Mouse (Mus musculus): ENCODE data around the gene B3gnt8. TPM values are rescaled to one million over a fixed set of nuclear protein-coding genes. Genes with fewer than 3 reads are reported as not detected.

B3gnt8 gene
- polyA plus RNA-seq, 1 experiment from 2014 or later: 13.4 TPM

GRCm38 (mm10) chr7:25655601-25656428 lies 29.4 kb downstream of the B3gnt8 start:
- no peak for DNase-seq (ENCODE audit: low spot score)

- DNase-seq (ENCODE audit: low spot score): no peak
Measured at GRCm38 (mm10) chr7:25657785-25658184, 31.3 kb downstream of the B3gnt8 start.

GRCm38 (mm10) chr7:25658657-25659472 lies 32.4 kb downstream of the B3gnt8 start, which contains the start of the genes Bckdha and Exosc5:
Bckdha (minus strand) TSS chr7:25658981.
Exosc5 (plus strand) TSS chr7:25659164.
- DNase-seq (ENCODE audit: low spot score): peak; percentile 100

GRCm38 (mm10) chr7:25666381-25666780 lies 39.9 kb downstream of the B3gnt8 start:
- DNase-seq (ENCODE audit: low spot score): no peak

GRCm38 (mm10) chr7:25669158-25669557 lies 42.7 kb downstream of the B3gnt8 start:
- no peak for DNase-seq (ENCODE audit: low spot score)

GRCm38 (mm10) chr7:25669631-25670030 lies 43.2 kb downstream of the B3gnt8 start:
- no peak for DNase-seq (ENCODE audit: low spot score)

GRCm38 (mm10) chr7:25670096-25670495 lies 43.6 kb downstream of the B3gnt8 start:
- no peak for DNase-seq (ENCODE audit: low spot score)

GRCm38 (mm10) chr7:25671686-25672085 lies 45.2 kb downstream of the B3gnt8 start:
- no peak for DNase-seq (ENCODE audit: low spot score)

- no peak for DNase-seq (ENCODE audit: low spot score)
Measured at GRCm38 (mm10) chr7:25672442-25672841, 46.0 kb downstream of the B3gnt8 start.

- no peak for DNase-seq (ENCODE audit: low spot score)
Measured at GRCm38 (mm10) chr7:25674297-25674696, 47.8 kb downstream of the B3gnt8 start.

- DNase-seq (ENCODE audit: low spot score): peak; percentile 30
Measured at GRCm38 (mm10) chr7:25674719-25675300, 48.4 kb downstream of the B3gnt8 start, which contains the start of gene Tmem91. Tmem91 (minus strand) TSS chr7:25675166.

- DNase-seq (ENCODE audit: low spot score): no peak
Measured at GRCm38 (mm10) chr7:25675405-25675804, 49.0 kb downstream of the B3gnt8 start.

- no peak for DNase-seq (ENCODE audit: low spot score)
Measured at GRCm38 (mm10) chr7:25676085-25676781, 49.8 kb downstream of the B3gnt8 start.

GRCm38 (mm10) chr7:25677013-25677412 lies 50.6 kb downstream of the B3gnt8 start:
- DNase-seq (ENCODE audit: low spot score): no peak

- no peak for DNase-seq (ENCODE audit: low spot score)
Measured at GRCm38 (mm10) chr7:25679971-25680370, 53.5 kb downstream of the B3gnt8 start.

GRCm38 (mm10) chr7:25680514-25681258 lies 54.2 kb downstream of the B3gnt8 start, which contains the start of gene B9d2:
B9d2 (plus strand) TSS chr7:25680780.
- peak; percentile 97 for DNase-seq (ENCODE audit: low spot score)

GRCm38 (mm10) chr7:25681341-25682231 lies 55.1 kb downstream of the B3gnt8 start:
- peak; percentile 79 for DNase-seq (ENCODE audit: low spot score)

GRCm38 (mm10) chr7:25683474-25684180 lies 57.2 kb downstream of the B3gnt8 start:
- DNase-seq (ENCODE audit: low spot score): peak; percentile 72

- no peak for DNase-seq (ENCODE audit: low spot score)
Measured at GRCm38 (mm10) chr7:25684659-25685058, 58.2 kb downstream of the B3gnt8 start.

Measured in thymus, postnatal 0 days (tissue).